Mouse (Mus musculus) lung, postnatal 36 days (tissue): ENCODE results near the gene Ankra2.

Experiments used
- DNase-seq: peaks from one replicate; pipeline ENCODE4 v3.0.0; 2022; ENCODE audit warnings: mixed read lengths

Ankra2 gene

GRCm38 (mm10) chr13:98297883-98298482, 35.1 kb downstream of the Ankra2 start:
- DNase-seq = no peak

GRCm38 (mm10) chr13:98298833-98299758, 36.2 kb downstream of the Ankra2 start:
- DNase-seq = peak; percentile 83

GRCm38 (mm10) chr13:98305257-98305656, 42.4 kb downstream of the Ankra2 start:
- DNase-seq = no peak

- DNase-seq = no peak
Observed at GRCm38 (mm10) chr13:98306393-98306792, 43.5 kb downstream of the Ankra2 start.

GRCm38 (mm10) chr13:98306852-98307475, 44.1 kb downstream of the Ankra2 start:
- no peak for DNase-seq

GRCm38 (mm10) chr13:98308004-98308403, 45.1 kb downstream of the Ankra2 start:
- DNase-seq = no peak

- no peak for DNase-seq
Observed at GRCm38 (mm10) chr13:98308724-98309123, 45.9 kb downstream of the Ankra2 start.

- no peak for DNase-seq
Observed at GRCm38 (mm10) chr13:98311597-98311996, 48.7 kb downstream of the Ankra2 start.

- no peak for DNase-seq
Observed at GRCm38 (mm10) chr13:98313631-98314030, 50.8 kb downstream of the Ankra2 start.

- DNase-seq = peak; percentile 34
Observed at GRCm38 (mm10) chr13:98315124-98315523, 52.2 kb downstream of the Ankra2 start.

- no peak for DNase-seq
Observed at GRCm38 (mm10) chr13:98316140-98316479, 53.2 kb downstream of the Ankra2 start.

GRCm38 (mm10) chr13:98316480-98317245, 53.8 kb downstream of the Ankra2 start, which contains the start of gene Btf3:
Gene Btf3, minus strand, starts transcription at chr13:98317006.
- DNase-seq = peak; percentile 96

GRCm38 (mm10) chr13:98317246-98317677, 54.4 kb downstream of the Ankra2 start:
- DNase-seq = no peak

- DNase-seq = no peak
Observed at GRCm38 (mm10) chr13:98317911-98318310, 55.0 kb downstream of the Ankra2 start.
